Mouse (Mus musculus): ENCODE results near the gene Tmem178b.

The Tmem178b gene

GRCm38 (mm10) chr6:40263687-40264086, 390.6 kb downstream of the Tmem178b start:
- no peak for DNase-seq (ENCODE audit: low spot score)

- no peak for DNase-seq (ENCODE audit: low spot score)
Observed at GRCm38 (mm10) chr6:40300707-40301106, 427.6 kb downstream of the Tmem178b start.

GRCm38 (mm10) chr6:40303379-40303778, 430.3 kb downstream of the Tmem178b start:
- DNase-seq (ENCODE audit: low spot score), result no peak
